Mouse (Mus musculus) adrenal gland, adult 2 months (tissue): ENCODE measurements around the gene Plcxd3. TPM values are rescaled to one million over a fixed set of nuclear protein-coding genes. Genes with fewer than 3 reads are reported as not detected.
A peak's percentile ranks its signal among the peaks of the same experiment; 100 is the strongest.

Experiments used
- DNase-seq: peaks from one replicate; pipeline ENCODE4 v3.0.0; 2021
- long read RNA-seq: library from polyadenylated mRNA; stranded (forward); transcript quantifications from one replicate; pipeline ENCODE4 v2.0.0, GENCODE M21; 2021
- polyA plus RNA-seq: library from polyadenylated mRNA; depleted of rRNA; stranded (reverse); fragments of >200 nt; gene quantifications from 2 replicates; pipeline ENCODE4 v1.2.3, GENCODE M21; 2012; rRNA removed
- total RNA-seq, 2 experiments: library from RNA; stranded (reverse); gene quantifications; 2 replicates each; pipeline ENCODE4 v1.2.3; 2021

Plcxd3 gene
- 1 to 10 TPM; 1.8 to 3.5 TPM for total RNA-seq
- 0.11 and 0.32 TPM in 2 replicates for polyA plus RNA-seq
- long read RNA-seq = 0 reads

- DNase-seq = peak; percentile 33
Observed at GRCm38 (mm10) chr15:4375423-4376220, at the start of gene Plcxd3. Plcxd3 (plus strand) TSS chr15:4375491.

GRCm38 (mm10) chr15:4331867-4332266, 43.4 kb upstream of the Plcxd3 start:
- no peak for DNase-seq

- DNase-seq = no peak
Observed at GRCm38 (mm10) chr15:4341620-4342019, 33.7 kb upstream of the Plcxd3 start.

GRCm38 (mm10) chr15:4348816-4349553, 26.3 kb upstream of the Plcxd3 start:
- no peak for DNase-seq

GRCm38 (mm10) chr15:4356397-4356796, 18.9 kb upstream of the Plcxd3 start:
- peak; percentile 34 for DNase-seq

GRCm38 (mm10) chr15:4357706-4358105, 17.6 kb upstream of the Plcxd3 start:
- DNase-seq = no peak

- no peak for DNase-seq
Observed at GRCm38 (mm10) chr15:4367801-4368200, 7.5 kb upstream of the Plcxd3 start.

- no peak for DNase-seq
Observed at GRCm38 (mm10) chr15:4374453-4374990, 769 bp upstream of the Plcxd3 start.

- no peak for DNase-seq
Observed at GRCm38 (mm10) chr15:4375031-4375422, 264 bp upstream of the Plcxd3 start.

- DNase-seq = no peak
Observed at GRCm38 (mm10) chr15:4376221-4376631, 935 bp downstream of the Plcxd3 start.

- no peak for DNase-seq
Observed at GRCm38 (mm10) chr15:4378766-4379165, 3.5 kb downstream of the Plcxd3 start.

- no peak for DNase-seq
Observed at GRCm38 (mm10) chr15:4387774-4388173, 12.5 kb downstream of the Plcxd3 start.

- DNase-seq = no peak
Observed at GRCm38 (mm10) chr15:4400096-4400495, 24.8 kb downstream of the Plcxd3 start.

- no peak for DNase-seq
Observed at GRCm38 (mm10) chr15:4411333-4411732, 36.0 kb downstream of the Plcxd3 start.

GRCm38 (mm10) chr15:4440081-4440480, 64.8 kb downstream of the Plcxd3 start:
- no peak for DNase-seq

- no peak for DNase-seq
Observed at GRCm38 (mm10) chr15:4496182-4496581, 120.9 kb downstream of the Plcxd3 start.

- no peak for DNase-seq
Observed at GRCm38 (mm10) chr15:4496984-4497383, 121.7 kb downstream of the Plcxd3 start.

- no peak for DNase-seq
Observed at GRCm38 (mm10) chr15:4498036-4498435, 122.7 kb downstream of the Plcxd3 start.

- no peak for DNase-seq
Observed at GRCm38 (mm10) chr15:4503366-4503765, 128.1 kb downstream of the Plcxd3 start.

GRCm38 (mm10) chr15:4503826-4504225, 128.5 kb downstream of the Plcxd3 start:
- DNase-seq = peak; percentile 21

GRCm38 (mm10) chr15:4514724-4515123, 139.4 kb downstream of the Plcxd3 start:
- DNase-seq = no peak

- DNase-seq = no peak
Observed at GRCm38 (mm10) chr15:4524598-4524997, 149.3 kb downstream of the Plcxd3 start.

GRCm38 (mm10) chr15:4533700-4534099, 158.4 kb downstream of the Plcxd3 start:
- DNase-seq = peak; percentile 24
